Mouse (Mus musculus) heart, embryonic 11.5 days (tissue): ENCODE results near the gene 5830411N06Rik. TPM values are rescaled to one million over a fixed set of nuclear protein-coding genes. Genes with fewer than 3 reads are reported as not detected.

Experiments
- ATAC-seq: fragments of 200-750 bp; cut with Nextera tagmentation; replicated peaks from 2 replicates; pipeline ENCODE4 v1.8.0; 2017; ENCODE audit warnings: moderate library complexity; ENCODE audit not compliant: insufficient number of reproducible peaks, low FRiP score, low TSS enrichment
- H3K27ac ChIP-seq: fragments of 300-500 bp; sonication (generic); 2 replicates; pipeline ENCODE4 v1.5.1; 2014; ENCODE audit warnings: mild to moderate bottlenecking, low read depth, low read length
- H3K27me3 ChIP-seq: fragments of 300-500 bp; sonication (generic); 2 replicates; pipeline ENCODE4 v1.6.1; 2014; ENCODE audit warnings: mild to moderate bottlenecking, low read length, mixed read lengths; ENCODE audit not compliant: control insufficient read depth, insufficient read depth
- H3K36me3 ChIP-seq: fragments of 300-500 bp; sonication (generic); 2 replicates; pipeline ENCODE4 v1.6.1; 2014; ENCODE audit warnings: mild to moderate bottlenecking, low read length, moderate library complexity, mixed read lengths; ENCODE audit not compliant: control insufficient read depth, insufficient read depth
- H3K4me1 ChIP-seq: fragments of 300-500 bp; sonication (generic); 2 replicates; pipeline ENCODE4 v1.6.1; 2014; ENCODE audit warnings: low read length; ENCODE audit not compliant: control insufficient read depth, insufficient read depth
- H3K4me2 ChIP-seq: fragments of 300-500 bp; sonication (generic); 2 replicates; pipeline ENCODE4 v1.6.1; 2014; ENCODE audit warnings: mild to moderate bottlenecking, moderate library complexity
- H3K4me3 ChIP-seq: fragments of 300-500 bp; sonication (generic); 2 replicates; pipeline ENCODE4 v1.5.1; 2014; ENCODE audit warnings: low read depth, low read length
- H3K9ac ChIP-seq: fragments of 300-500 bp; sonication (generic); 2 replicates; pipeline ENCODE4 v1.6.1; 2014; ENCODE audit warnings: mild to moderate bottlenecking, low read depth, low read length, moderate library complexity
- H3K9me3 ChIP-seq: fragments of 300-500 bp; sonication (generic); replicated peaks from 2 replicates; pipeline ENCODE4 v1.6.1; 2016; ENCODE audit warnings: low read length; ENCODE audit not compliant: control insufficient read depth
- WGBS: fragments of 180-500 bp; shearing (Covaris S2); extraction: QIAGEN DNeasy Blood & Tissue Kit; methylation state at CpG from one replicate; pipeline ENCODE4 v1.1.7; 2014; ENCODE audit not compliant: insufficient replicate concordance; 5-methylcytosine and 5-hydroxymethylcytosine counted together
- polyA plus RNA-seq: library from polyadenylated mRNA; unstranded; fragments of >200 nt; fragmentation: Nextera tagmentation; extraction: Ambion mirVana; gene quantifications from 2 replicates; pipeline ENCODE4 v1.2.1, GENCODE M21; 2014

Gene 5830411N06Rik
- not detected in 2 replicates for polyA plus RNA-seq

DNA sequence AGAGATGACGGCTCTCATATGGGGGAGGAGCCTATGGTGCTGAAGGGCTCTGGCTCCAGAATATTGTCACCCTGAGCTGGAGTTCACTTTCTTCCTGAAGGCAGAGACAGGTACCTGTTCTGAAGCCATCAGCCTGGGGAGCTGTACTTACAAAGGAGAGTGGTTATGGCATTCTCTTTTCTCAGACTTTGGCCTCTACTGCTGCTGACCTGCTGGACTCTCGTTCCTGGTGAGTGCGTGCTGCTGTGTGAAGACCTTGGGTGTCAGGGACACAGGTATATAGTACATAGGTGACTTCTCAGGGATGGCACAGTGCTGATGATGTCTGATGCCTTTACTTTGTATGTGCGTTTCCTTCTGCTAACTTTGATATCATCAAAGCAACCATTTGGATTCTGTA is at the start of gene 5830411N06Rik:
Gene 5830411N06Rik, plus strand, starts transcription at position 69 of the 400 bp plus-strand sequence.
- H3K9ac ChIP-seq = no peak within 1 kb of the TSS
- no peak within 1 kb of the TSS for H3K4me3 ChIP-seq
- H3K27me3 ChIP-seq = no peaks in the 10 kb centered on the region
- H3K36me3 ChIP-seq = no peaks in the 10 kb centered on the region
- no peak within 1 kb of the TSS for H3K27ac ChIP-seq
- ATAC-seq = no peak
- no peak within 1 kb of the TSS for H3K4me2 ChIP-seq
- 68% methylated on average over 4 of the region's 4 CpGs for WGBS
- H3K4me1 ChIP-seq = no peaks in the 10 kb centered on the region
- no peaks in the 10 kb centered on the region for H3K9me3 ChIP-seq

DNA sequence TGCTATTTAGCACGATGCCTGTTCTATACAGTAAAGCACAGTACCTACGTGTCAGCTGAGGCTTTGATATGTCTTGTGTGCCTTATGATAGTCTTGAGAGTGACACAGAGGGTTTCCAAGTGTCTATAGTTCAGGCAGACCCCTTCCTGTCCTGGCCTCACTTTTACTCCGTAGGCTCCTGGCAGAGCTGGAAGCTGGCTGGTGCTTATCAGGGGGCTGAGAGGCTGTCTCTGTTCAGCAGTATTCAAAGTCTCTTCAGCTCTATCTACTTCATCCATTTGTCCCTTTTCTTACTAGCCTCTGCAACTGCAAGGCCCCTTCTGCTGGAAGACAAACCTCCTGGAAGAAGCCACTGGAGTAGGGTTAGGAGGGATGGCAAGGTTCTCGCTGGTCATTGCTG is 46.0 kb upstream of the 5830411N06Rik start:
- Histone ChIP-seq H3K9me3 (no peaks in the 10 kb centered on the region), H3K27me3 (no peaks in the 10 kb centered on the region), H3K4me2 (no peak overlapping the region), H3K36me3 (no peaks in the 10 kb centered on the region), H3K27ac (no peak overlapping the region), H3K4me1 (no peaks in the 10 kb centered on the region), H3K4me3 (no peak overlapping the region), H3K9ac (no peak overlapping the region)
- ATAC-seq = no peak
- WGBS = 79% methylated on average over 4 of the region's 4 CpGs

DNA sequence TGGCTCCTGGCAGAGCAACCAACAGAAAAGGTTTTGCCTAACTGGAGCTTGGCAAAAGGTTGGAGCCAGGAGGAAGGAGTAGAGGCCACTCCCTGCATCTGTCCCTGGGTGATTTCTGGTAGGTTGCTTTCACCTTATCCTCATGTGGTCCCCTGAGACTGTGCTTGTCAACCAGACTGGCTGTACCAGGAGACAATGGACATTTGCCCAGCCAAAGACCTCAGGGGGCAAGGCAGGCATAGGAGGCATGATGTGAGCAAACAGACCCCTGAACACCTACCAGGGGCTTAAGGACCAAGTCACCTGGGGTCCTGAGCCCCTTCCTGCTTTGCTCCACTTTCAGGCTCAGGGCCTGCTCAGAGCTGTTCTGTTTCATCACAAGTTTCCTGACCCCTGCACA is 41.2 kb upstream of the 5830411N06Rik start, which contains the start of gene Olfr524:
Gene Olfr524, minus strand, starts transcription at position 101 of the 400 bp plus-strand sequence.
- H3K4me3 ChIP-seq = no peak within 1 kb of the TSS
- H3K4me1 ChIP-seq = no peaks in the 10 kb centered on the region
- ATAC-seq = no peak
- no peaks in the 10 kb centered on the region for H3K27me3 ChIP-seq
- H3K4me2 ChIP-seq = no peak within 1 kb of the TSS
- no peaks in the 10 kb centered on the region for H3K9me3 ChIP-seq
- no peak within 1 kb of the TSS for H3K9ac ChIP-seq
- H3K36me3 ChIP-seq = no peaks in the 10 kb centered on the region
- no peak within 1 kb of the TSS for H3K27ac ChIP-seq

DNA sequence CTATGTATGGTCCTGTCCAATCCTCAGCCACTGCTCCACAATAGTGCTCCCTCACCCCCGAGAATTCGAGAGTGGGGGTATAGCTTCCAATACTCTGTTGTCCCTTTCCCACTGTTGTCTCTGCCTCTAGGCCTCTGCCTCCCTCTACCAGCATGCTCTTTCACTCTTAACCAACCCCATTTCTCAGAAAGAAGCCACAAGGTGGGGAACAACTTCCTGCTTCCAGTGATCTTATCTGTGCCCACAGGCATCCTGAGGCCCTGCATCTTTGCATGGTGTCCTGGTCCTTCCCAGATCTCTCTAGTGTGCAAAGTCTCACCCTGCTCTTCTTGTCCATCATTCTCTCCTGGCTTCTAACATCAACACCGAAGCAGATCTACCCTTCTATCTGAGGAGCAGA is 40.2 kb upstream of the 5830411N06Rik start:
- Histone ChIP-seq H3K27me3 (no peaks in the 10 kb centered on the region), H3K9ac (no peak overlapping the region), H3K27ac (no peak overlapping the region), H3K9me3 (no peaks in the 10 kb centered on the region), H3K4me2 (no peak overlapping the region), H3K36me3 (no peaks in the 10 kb centered on the region), H3K4me3 (no peak overlapping the region), H3K4me1 (no peaks in the 10 kb centered on the region)
- no peak for ATAC-seq
- 72% methylated on average over 3 of the region's 3 CpGs for WGBS

DNA sequence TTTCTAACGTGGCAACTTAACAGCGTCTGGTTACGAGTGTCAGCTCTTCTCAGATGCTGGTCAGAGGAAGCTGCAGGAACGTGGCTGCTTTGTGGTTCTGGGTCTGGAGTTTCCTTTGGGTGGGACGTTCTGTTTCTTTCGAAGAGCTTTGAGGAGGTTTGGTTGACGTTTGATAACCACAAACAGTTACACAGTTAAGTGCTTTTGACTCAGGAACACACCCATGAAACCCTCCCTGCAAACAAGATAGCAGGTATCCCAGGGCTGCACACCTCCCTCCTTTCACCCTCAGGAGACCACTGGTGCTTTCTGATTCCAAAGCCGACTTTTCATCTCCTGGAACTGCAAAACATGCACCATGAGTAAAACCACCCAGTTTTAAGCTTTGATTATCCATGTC is 38.9 kb upstream of the 5830411N06Rik start:
- no peaks in the 10 kb centered on the region for H3K4me1 ChIP-seq
- H3K4me3 ChIP-seq = no peak overlapping the region
- H3K27me3 ChIP-seq = no peaks in the 10 kb centered on the region
- no peak overlapping the region for H3K9ac ChIP-seq
- no peak overlapping the region for H3K4me2 ChIP-seq
- H3K9me3 ChIP-seq = no peaks in the 10 kb centered on the region
- WGBS = 65% methylated on average over 8 of the region's 8 CpGs
- H3K27ac ChIP-seq = no peak overlapping the region
- no peak for ATAC-seq
- H3K36me3 ChIP-seq = no peaks in the 10 kb centered on the region

DNA sequence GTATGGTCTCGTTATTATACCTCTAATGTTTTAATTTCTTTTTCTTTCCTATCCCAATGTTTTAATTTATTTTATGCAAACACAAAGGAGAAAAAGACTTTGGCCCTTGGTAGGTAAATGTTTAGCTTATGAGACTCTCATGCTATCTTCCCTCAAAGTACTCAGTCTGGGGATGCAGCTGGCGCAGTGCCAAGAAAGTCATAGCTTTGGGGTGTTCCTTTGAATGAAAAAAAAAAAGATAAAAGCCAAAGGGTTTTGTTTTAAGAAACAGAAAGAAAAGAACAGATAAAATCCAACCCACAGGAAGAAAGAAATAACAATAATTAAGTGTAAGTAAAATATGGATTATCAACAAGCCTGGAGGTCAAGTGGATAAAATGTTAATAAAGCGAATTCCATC is 38.4 kb upstream of the 5830411N06Rik start:
- H3K4me2 ChIP-seq = no peak overlapping the region
- WGBS = 65% methylated on average over 3 of the region's 3 CpGs
- no peaks in the 10 kb centered on the region for H3K27me3 ChIP-seq
- H3K4me3 ChIP-seq = no peak overlapping the region
- ATAC-seq = no peak
- H3K9ac ChIP-seq = no peak overlapping the region
- no peak overlapping the region for H3K27ac ChIP-seq
- no peaks in the 10 kb centered on the region for H3K9me3 ChIP-seq
- no peaks in the 10 kb centered on the region for H3K4me1 ChIP-seq
- no peaks in the 10 kb centered on the region for H3K36me3 ChIP-seq

DNA sequence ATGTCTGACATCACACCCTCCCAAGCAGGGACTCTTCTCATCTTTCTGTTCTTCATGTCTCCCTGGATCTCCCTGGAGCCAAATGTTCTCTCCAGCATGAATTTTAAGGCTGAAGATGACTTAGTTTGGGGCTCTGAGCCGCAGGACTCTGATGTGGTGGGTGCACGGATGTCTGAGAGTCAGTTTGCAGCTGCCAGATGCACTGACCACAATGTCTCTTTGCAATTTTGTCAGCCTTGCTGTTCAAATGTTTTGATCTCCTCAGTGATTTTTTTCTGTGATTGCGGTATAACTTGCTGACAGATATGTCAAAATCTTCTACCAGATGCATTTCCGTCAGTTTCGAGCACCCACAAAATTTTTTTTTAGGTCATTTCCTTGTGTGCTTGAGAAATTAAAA is 33.2 kb upstream of the 5830411N06Rik start:
- Histone ChIP-seq H3K4me1 (no peaks in the 10 kb centered on the region), H3K27me3 (no peaks in the 10 kb centered on the region), H3K4me3 (no peak overlapping the region), H3K9me3 (no peaks in the 10 kb centered on the region), H3K9ac (no peak overlapping the region), H3K36me3 (no peaks in the 10 kb centered on the region), H3K4me2 (no peak overlapping the region), H3K27ac (no peak overlapping the region)
- WGBS = 75% methylated on average over 5 of the region's 5 CpGs
- no peak for ATAC-seq

DNA sequence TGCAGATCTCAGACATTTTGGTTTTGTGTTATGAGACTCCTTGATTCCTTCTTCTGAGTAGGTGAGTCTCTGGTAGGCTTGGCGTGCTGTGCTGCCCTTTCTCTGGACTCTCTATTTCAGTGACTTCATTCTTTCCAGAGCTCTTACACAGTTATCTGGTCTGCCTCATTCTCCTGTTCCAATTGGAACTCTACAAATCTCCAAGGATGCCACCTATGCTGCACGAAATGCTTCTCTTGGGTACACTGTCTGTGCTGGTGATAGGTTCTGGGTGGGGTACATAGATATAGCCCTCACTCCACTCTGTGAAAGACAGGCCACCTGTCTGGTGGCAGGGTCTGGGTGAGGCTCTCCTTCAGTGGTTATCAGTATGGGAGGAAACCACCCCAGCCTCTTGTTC is 29.1 kb upstream of the 5830411N06Rik start, which contains the start of gene Cd163l1:
Gene Cd163l1, plus strand, starts transcription at position 301 of the 400 bp plus-strand sequence.
- Histone ChIP-seq H3K27ac (no peak within 1 kb of the TSS), H3K36me3 (no peaks in the 10 kb centered on the region), H3K27me3 (no peaks in the 10 kb centered on the region), H3K9me3 (no peaks in the 10 kb centered on the region), H3K4me3 (no peak within 1 kb of the TSS), H3K4me2 (no peak within 1 kb of the TSS), H3K9ac (no peak within 1 kb of the TSS), H3K4me1 (no peaks in the 10 kb centered on the region)
- WGBS = 74% methylated on average over 2 of the region's 2 CpGs
- ATAC-seq = no peak

DNA sequence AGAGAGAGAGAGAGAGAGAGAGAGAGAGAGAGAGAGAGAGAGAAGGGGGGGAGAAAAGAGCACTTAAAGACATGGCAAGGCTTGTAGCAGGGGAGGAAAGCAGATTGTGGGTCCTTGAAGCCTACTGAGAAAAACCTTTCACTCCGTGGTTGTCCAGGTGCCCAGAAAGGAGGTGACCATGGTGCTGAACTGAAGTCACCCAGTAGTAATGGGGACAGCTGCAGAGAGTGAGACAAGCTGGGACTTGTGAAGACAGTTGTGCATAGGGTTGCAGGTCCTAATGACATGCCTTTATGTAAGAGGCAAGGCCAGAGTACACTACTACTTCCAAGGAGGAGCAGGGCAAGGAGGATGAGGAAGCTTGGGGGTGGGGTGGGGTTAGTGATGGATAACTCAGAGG is 27.8 kb upstream of the 5830411N06Rik start:
- Histone ChIP-seq H3K4me1 (no peaks in the 10 kb centered on the region), H3K36me3 (no peaks in the 10 kb centered on the region), H3K27me3 (no peaks in the 10 kb centered on the region), H3K9me3 (no peaks in the 10 kb centered on the region), H3K9ac (no peak overlapping the region), H3K27ac (no peak overlapping the region), H3K4me3 (no peak overlapping the region), H3K4me2 (no peak overlapping the region)
- ATAC-seq = no peak
- 0% methylated on average over 1 of the region's 1 CpGs for WGBS
